Mouse (Mus musculus) G1E-ER4 (cell line): ENCODE results near the gene Ppih. TPM values are rescaled to one million over a fixed set of nuclear protein-coding genes. Genes with fewer than 3 reads are reported as not detected.

ENCODE experiments used
- GATA1 ChIP-seq: IDR thresholded peaks from one replicate; pipeline ENCODE4 v1.8.0; 2012; ENCODE audit warnings: low read length, inconsistent platforms
- polyA plus RNA-seq: library from polyadenylated mRNA; stranded (reverse); fragments of >175 nt; gene quantifications from 2 replicates; pipeline ENCODE4 v1.2.3, GENCODE M21; 2012

Gene Ppih
- polyA plus RNA-seq, 1 experiment, result 4.2 TPM

DNA sequence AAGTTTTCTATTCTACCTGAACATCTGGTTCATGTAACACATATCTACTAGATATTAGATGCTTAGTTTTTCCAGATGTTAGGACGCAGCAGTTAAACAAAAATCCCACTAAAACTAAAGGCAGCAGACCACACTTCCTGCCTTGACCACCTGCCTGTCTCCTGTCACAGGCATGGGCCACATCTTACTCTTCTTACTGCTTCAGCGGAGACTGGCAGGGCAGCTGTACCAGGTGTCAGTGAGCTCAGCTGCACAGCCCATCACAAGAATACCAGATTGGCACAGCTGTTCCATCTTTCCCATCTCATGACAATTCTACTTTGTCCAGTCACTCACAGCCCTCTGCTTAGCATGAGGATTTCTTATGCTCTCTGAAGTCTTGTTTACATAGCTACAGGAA is 23.0 kb downstream of the Ppih start:
- TF ChIP-seq GATA1, result no peak

DNA sequence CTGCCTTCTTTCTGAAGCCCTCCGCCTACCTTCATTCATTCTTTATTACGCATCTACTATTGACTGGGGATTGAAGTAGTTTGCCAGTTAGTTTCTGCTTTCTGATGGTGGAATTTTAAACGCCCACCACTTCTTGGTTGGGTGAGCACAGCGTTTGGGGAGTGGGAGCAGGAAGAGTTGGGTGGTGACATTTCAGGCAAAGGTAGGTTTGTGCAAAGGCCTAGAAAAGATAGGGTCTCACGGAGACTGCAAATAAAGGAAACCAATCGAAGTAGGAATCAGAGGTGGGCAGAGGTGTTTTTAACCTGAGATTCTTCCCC is 25.3 kb downstream of the Ppih start:
- no peak for TF ChIP-seq GATA1

- no peak for TF ChIP-seq GATA1
These were observed 25.8 kb downstream of the Ppih start, which contains the start of gene Ybx1 for GRCm38 (mm10) chr4:119294415-119295133. Ybx1 (minus strand) TSS chr4:119294604.

DNA sequence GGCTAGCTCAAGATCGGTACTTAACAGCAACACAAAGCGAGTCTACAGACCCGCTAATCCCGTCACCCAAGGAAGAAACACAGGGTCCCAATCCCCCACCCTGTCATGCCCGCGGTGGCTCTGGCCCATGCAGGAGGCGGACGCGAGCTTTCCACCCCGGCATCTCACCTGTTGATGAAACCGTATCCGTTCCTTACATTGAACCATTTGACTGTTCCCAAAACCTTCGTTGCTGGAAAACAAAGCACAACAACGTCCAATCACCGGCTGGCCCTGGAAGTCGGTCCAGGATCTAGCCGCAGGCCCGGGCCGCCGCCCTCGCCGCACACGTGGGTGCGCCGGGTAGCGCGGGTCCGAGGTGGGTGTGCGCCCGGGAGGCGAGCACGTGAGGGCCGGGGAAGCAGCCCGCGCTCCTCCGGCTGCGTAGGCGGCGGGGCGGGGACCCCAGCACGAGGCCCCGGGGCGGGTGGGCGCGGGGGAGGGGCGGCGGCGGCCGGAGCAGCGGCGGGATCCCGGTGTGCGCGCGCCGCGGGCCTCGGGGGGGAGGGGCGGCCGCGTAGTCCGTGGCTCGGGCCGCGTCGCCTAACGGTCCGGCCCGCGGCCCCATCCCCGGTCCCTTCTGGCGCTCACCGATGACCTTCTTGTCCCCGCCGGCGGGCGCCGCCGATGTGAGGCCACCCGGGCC is 26.6 kb downstream of the Ppih start:
- no peak for TF ChIP-seq GATA1

DNA sequence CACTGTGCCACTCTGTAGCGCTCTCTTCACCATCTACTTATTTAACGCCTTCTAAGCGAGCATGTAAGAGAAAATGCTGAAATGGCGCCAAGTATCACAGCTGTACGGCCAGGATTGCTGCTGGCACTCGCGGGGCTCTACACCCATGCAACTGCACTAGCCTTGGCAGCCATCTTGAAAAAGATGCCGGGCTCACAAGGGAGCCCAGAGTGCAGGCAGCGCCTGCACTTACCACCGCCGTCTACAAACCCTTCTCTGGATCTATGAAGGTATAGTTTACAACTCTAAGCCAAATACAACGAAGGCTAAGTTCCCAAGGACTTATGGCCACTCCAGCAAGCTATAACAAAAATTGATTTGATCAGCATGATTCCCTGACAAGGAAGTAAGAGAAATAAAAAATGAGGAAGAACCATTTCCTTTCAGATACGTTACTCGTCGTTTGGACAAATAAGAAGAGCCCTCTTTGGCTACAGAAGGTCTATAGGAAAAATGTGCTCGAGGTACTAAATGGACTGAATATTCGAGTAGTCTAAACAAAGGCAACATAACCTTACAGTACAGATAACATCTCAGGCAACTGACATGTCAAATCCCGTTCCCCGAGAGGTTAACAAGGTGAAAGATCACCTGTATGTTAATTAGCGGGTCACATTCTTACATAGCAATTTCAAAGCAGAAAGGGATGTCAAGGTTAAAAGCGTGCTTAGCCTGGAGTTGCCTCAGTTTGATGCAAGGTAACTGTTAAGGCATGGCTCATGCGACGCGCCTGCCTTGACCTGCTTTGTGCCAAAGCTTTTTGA is 27.4 kb downstream of the Ppih start:
- TF ChIP-seq GATA1, result no peak

DNA sequence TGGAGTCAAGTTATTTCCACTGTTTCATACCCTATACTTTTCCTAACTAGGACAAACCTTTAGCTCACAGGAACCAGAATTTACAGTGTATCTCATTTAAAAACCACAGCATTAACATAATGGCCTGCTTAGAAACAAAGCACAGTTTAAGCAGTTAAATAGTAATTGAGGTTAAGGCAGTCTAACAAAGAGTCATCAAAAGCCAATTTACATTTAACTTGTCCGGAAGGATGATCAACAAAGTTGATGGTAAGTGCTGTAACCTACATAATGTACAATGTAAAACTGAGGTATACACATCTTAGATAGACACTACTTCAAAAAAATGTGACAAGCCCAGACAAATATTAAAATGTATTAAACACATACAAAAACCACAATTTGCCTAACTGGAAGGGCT is 28.4 kb downstream of the Ppih start:
- no peak for TF ChIP-seq GATA1

- TF ChIP-seq GATA1, result peak; percentile 57
These were observed 35.0 kb downstream of the Ppih start for GRCm38 (mm10) chr4:119285336-119285735.

DNA sequence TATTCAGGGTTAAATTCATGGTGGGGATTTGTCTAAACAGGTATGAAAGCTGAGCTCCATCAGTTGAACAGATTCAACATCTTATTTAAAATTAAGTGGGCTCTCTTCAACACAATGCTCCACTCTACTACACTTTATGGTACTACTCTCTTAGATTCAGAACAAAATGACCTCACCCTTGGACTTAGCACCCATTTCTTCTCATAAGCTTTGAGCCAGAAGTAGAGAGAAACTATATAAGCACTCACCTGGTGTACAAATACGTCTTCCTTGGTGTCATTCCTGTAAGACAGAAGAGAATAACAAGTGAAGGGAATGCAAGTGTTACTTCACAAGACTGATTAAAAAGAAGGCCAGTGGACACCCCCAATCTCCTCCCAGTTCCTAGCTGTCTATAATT is 35.5 kb downstream of the Ppih start:
- TF ChIP-seq GATA1, result no peak

DNA sequence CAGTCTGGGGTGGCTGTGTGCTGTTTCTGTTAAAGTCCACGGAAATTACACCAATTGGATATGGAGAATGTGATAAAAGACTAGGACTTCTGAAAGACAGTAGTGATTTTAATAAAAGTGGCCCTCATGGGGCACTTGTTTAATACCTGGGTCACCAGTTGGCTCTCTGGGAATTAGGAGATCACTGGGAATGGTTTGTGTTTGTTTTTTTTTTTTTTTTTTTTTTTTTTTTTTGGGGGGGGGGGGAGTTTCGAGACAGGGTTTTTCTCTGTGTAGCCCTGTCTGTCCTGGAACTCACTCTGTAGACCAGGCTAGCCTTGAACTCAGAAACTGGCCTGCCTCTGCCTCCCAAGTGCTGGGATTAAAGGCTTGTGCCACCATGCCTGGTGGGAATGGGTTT is 44.6 kb downstream of the Ppih start:
- no peak for TF ChIP-seq GATA1

DNA sequence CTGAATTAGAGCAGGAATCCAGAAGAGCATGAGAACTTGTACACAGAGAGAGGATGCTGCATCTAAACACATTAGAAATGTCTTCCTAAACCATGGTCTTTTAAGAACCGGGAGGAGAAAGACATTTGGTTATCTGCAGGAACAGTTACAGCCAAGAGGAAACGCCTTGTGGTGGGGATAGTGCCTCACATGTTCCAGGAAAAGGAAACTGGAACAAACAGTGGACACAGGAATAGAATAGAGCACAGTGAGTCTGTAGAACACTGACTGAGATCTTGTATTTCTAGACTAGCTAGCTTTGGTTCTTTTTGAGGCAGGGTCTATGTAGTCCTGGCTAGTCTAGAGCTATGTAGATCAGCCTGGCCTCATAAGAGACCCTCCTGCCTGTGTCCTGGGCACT is 45.1 kb downstream of the Ppih start:
- no peak for TF ChIP-seq GATA1

DNA sequence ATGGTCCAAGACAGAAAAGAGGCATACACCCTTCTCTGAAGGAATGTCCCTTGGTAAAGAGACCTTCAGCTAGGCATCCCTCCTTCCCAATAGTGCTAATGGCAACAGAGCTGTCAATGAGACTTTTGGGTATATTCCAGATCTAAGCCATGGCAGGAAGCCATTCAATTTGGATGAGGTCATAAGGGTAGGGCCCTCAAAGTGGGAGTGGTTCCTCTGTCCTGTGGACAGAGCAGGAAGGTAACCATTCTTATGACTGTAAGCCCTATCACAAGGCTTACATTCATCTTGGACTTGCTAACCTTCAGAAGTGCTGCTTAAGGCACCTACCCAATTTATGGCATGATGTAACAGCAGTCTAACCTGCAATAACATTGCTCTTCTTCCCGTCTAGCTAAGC is 45.7 kb downstream of the Ppih start:
- no peak for TF ChIP-seq GATA1

- TF ChIP-seq GATA1, result no peak
These were observed 53.7 kb downstream of the Ppih start for GRCm38 (mm10) chr4:119266606-119267005.

DNA sequence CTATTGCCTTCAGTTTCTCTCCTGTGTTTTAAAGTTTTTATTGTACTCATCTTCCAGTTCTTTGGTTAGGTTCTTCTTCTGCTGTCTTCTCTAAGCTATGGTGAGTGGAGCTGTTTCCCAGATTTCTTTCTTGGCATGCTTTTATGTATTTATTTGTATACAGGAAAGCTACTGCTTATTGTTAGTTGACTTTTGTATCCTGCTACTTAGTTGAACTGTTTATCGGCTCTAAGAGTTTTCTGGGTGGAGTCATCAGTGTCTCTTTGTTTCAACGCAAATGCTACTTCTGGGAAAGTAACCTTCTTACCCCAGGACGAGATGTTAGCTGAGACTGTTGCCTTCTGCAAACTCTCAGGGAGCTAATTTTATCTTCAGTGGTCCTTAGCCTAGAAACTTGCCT is 56.9 kb downstream of the Ppih start:
- no peak for TF ChIP-seq GATA1

- no peak for TF ChIP-seq GATA1
These were observed 57.9 kb downstream of the Ppih start for GRCm38 (mm10) chr4:119262483-119262882.

DNA sequence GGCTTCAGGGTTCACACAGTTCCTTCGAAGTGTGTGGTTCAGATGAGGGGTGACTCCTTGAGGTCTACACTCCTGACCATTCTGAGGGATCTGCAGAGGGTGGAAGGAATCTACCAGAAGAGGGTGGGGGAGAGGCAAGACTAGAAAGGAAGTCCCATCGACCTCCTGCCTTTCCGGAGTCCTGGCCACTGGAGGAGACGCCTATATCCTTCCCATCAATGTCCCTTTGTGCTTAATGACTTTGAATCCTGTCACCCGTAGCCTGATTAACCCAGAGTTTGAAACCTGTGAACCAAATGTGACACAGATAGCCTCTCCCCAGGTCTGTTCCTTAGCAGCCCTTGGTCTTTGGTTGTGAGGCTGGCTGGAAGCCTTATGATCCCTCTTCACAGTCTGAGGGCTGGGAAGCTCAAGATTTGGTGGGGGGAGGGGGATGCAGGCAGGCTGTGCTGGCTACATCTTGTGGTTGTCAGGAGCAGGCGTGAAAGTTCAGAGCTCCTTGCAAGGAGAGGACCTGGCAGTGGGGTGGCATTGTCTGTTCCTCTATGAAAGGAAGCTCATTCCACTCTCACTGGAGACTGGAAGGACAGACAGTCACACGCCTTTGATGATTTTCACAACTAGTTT is 59.1 kb downstream of the Ppih start:
- no peak for TF ChIP-seq GATA1

DNA sequence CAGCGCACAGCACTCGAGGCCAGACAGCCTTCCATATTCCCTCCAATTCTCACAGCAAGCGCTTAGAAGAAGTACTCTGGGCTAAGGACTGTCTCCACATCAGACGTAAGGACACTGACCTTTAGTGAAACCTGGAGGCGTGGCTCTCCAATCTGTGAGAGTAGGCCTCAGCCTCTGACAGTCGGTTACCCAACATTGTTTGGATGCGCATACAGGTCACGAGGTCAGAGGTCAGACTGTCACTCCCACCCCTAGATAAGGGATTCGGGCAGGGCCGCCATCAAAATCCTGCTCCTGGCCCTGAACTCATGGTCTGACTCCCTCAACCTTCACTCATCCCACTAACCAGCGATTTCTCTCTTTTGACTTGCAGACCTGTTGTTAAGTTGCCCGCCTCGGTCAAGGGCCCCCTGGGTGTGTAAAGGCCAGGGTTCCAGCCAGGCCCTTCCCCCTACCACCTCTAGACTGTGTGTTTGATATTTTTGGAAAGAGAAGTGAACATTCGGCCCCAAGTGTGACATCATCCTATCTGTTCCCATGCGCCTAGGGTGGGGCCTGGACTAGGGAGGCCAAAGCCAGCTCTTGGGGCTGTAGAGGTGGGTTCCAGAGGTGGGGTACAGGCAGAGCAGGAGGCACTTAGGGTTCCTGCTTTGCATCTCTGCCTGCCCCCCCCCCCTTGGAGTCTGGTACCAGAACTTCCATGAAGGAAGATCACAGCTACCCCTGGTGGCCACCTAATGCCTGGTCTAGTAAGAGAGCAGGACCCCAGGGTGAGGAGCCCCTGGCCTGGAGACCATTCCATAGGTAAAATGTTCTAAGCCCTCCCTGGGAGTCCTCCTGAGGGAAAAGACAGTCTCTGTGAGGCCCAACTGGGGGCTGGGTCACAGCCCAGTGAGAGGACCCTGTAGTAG is 60.7 kb downstream of the Ppih start:
- TF ChIP-seq GATA1, result no peak
